Mouse (Mus musculus) adrenal gland, postnatal 25 days (tissue): ENCODE results near the gene Dnajb12. TPM values are rescaled to one million over a fixed set of nuclear protein-coding genes. Genes with fewer than 3 reads are reported as not detected.

Experiments used
- total RNA-seq: library from RNA; stranded (reverse); gene quantifications from 2 replicates; pipeline ENCODE4 v1.2.3, GENCODE M21; 2021

Dnajb12 gene
- total RNA-seq, 1 experiment from 2014 or later = 69.2 TPM

Other genes starting within 250 kb of the Dnajb12 start
- 66.3 and 73.6 TPM in 2 replicates for gene Micu1, start 177.1 kb upstream of the Dnajb12 start, total RNA-seq
- gene Ddit4, start 72.3 kb downstream of the Dnajb12 start, total RNA-seq = 35.7 and 57.7 TPM in 2 replicates
- 28.8 and 33.8 TPM in 2 replicates for gene Ascc1, start 123.2 kb downstream of the Dnajb12 start, total RNA-seq
- 64.1 and 67.8 TPM in 2 replicates for gene Anapc16, start 123.6 kb downstream of the Dnajb12 start, total RNA-seq
- 27.3 and 35.2 TPM in 2 replicates for gene Spock2, start 226.7 kb downstream of the Dnajb12 start, total RNA-seq